In genomic region chr8:105565952-105566702, GRCm38 (mm10) we compare ENCODE assay signal across 1 mouse cellular context.
TF ChIP-seq lines count a peak whose summit lies in the region.

Gene Atp6v0d1, minus strand, starts transcription at chr8:105566047.

TF ChIP-seq in CH12.LX, 34 proteins besides CTCF, POLR2A, EP300 and RAD21 (continued from another document):
- 0 out of 2 replicates have a peak, but pooled peaks have one; percentile 43 for TF ChIP-seq CHD1 (IDR thresholded peaks at IDR 0.05; ENCODE audit: low read depth, low read length)
- TF ChIP-seq MXI1 (IDR thresholded peaks at IDR 0.05; ENCODE audit: low read depth, low read length) = peak; percentile 56
- TF ChIP-seq ZKSCAN1 (IDR thresholded peaks at IDR 0.05; ENCODE audit: borderline replicate concordance, low read depth, low read length) = no peak
- no peak for TF ChIP-seq RCOR1 (conservative IDR thresholded peaks at IDR 0.05; ENCODE audit: low read depth, low read length)
- TF ChIP-seq MYC (IDR thresholded peaks at IDR 0.05; ENCODE audit: low read depth, low read length) = peak; percentile 61; the same call in 1 of the 2 replicates
- TF ChIP-seq TBP (conservative IDR thresholded peaks at IDR 0.05; ENCODE audit: low read depth, low read length) = peak; percentile 63
- peak; percentile 99 for TF ChIP-seq NRF1 (IDR thresholded peaks at IDR 0.05; ENCODE audit: low read depth, low read length)
- 0 out of 2 replicates have a peak, but pooled peaks have one; percentile 11 for TF ChIP-seq ZNF384 (IDR thresholded peaks at IDR 0.05; ENCODE audit: low read depth, low read length)
- no peak for TF ChIP-seq ZC3H11A (IDR thresholded peaks at IDR 0.05; ENCODE audit: low read depth, low read length)
- peak; percentile 70 for TF ChIP-seq TCF12 (IDR thresholded peaks at IDR 0.05; ENCODE audit: low read depth, low read length)
- peak; percentile 91 for TF ChIP-seq ELF1 (IDR thresholded peaks at IDR 0.05; ENCODE audit: low read depth, low read length)
TF ChIP-seq in CH12.LX: peak in this region for 21.
